Mouse (Mus musculus) urinary bladder, postnatal 25 days (tissue): Measurements from ENCODE around the gene Ppy.

Experiments used
- DNase-seq: peaks from one replicate; pipeline ENCODE4 v3.0.0; 2022; ENCODE audit warnings: low spot score

Gene Ppy

DNA sequence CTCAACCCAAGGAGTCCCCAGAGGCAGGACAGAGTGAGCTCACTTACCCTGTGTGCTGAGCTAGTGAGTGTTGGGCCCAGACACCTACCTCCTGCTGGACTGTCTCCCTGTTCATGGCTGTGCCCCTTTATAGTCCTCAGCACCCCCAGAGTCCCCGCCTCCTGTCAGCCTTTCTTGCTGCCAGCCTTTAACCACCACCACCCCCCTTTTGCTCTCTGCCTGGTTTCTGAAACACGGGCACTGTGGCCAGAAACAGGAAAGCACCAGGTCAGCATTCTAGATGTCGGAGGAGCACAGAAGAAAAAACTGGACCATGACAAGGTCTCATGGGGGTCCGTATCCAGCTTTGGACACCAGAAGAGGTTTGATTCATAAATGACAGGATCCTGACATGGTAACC lies at the start of gene Ppy:
TSS of gene Ppy (minus strand) at position 101 of the 400 bp plus-strand sequence.
- DNase-seq: no peak

DNA sequence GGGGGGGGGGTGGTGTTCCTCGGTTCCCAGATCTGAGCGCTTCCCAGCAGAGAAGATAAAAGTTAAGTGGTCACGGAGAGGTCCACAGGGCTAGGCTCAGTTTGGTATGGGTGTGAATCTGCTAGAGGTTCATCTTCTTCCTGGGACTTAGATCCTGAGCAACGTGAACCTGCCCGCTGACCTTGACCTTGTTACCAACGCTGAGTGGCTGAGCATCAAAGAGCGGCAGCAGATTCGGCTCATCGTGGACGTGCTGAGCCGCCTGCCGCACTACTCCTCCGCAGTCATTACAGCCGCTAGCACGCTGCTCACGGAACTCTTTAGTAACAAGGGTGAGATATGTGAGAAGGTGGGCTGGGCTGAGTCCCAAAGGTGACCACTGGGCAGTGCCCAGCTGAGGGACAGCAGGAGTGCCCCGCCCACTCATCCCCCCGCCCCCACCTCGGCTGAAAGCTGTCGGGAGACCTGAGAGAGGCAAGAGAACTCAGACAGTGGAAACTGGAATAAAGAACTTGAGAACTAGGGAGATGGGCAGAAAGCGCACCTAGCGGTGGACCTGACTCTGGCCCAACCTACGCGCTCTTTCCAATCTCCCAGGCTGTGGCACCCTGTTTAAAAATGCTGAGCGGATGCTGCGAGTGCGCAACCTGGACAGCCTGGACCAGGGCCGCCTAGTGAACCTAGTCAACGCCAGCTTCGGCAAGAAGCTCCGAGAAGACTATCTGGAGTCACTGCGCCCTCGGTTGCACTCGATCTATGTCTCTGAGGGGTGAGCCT lies 46.3 kb upstream of the Ppy start:
- DNase-seq: no peak

DNA sequence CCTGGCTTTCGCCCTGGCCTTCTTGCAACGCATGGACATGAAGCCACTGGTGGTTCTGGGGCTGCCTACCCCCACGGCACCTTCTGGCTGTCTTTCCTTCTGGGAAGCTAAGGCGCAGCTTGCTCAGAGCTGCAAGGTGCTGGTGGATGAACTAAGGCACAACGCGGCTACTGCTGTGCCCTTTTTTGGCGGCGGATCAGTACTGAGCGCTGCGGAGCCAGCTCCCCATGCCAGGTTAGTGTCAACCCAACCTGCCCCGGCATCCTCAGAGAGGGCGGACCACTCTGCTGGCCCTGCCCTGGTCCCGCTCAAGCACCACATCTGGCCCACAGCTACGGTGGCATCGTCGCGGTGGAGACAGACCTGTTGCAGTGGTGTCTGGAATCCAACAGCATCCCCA lies 45.4 kb upstream of the Ppy start:
- DNase-seq: no peak

DNA sequence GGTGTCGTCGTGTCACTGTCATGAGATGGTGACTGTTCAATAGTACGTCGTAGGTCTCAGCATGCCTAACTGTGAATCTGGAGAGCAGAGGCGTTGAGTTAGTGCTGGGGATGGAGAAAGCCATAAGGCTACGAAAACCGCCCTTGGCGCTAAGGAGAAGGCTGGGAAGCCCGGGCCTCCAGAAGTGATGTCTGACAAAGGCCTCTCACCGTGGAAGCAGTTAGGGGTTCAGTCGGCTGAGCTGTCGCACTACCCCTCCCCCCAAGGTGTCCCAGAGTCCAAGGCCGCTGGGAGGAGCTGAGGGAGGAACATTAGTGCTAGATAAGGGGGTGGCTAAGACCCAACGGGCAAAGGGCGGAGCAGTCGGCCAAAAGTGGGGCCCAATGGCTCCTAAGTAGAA lies 44.9 kb upstream of the Ppy start:
- no peak for DNase-seq

- DNase-seq: no peak
These were observed 44.4 kb upstream of the Ppy start, which contains the start of gene Nags for GRCm38 (mm10) chr11:102145471-102146001. Gene Nags (plus strand): TSS chr11:102145513.

- no peak for DNase-seq
These were observed 43.9 kb upstream of the Ppy start for GRCm38 (mm10) chr11:102144957-102145470.

- no peak for DNase-seq
These were observed 41.2 kb upstream of the Ppy start for GRCm38 (mm10) chr11:102142355-102142754.

DNA sequence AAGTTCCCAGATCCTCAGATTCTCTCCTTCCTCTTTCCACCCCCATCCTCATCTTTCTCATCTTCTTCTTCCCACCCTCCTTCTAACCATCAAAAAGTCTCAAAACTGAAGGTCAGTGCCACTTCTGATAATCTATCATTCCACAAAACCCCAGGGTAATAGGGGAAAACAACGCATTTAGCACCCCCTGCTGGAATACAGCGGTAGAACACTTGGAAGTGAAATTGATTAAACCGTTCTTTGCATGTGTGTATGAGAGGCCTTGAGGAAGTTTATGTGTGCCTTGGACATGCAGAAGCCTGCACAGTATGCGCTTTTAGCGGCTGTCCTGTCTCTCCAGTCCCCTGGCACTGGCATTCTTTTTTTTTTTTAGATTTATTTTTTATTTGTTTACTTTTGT lies 39.4 kb upstream of the Ppy start:
- peak; percentile 66 for DNase-seq

GRCm38 (mm10) chr11:102138447-102138740 lies 37.3 kb upstream of the Ppy start:
- DNase-seq: peak; percentile 61

DNA sequence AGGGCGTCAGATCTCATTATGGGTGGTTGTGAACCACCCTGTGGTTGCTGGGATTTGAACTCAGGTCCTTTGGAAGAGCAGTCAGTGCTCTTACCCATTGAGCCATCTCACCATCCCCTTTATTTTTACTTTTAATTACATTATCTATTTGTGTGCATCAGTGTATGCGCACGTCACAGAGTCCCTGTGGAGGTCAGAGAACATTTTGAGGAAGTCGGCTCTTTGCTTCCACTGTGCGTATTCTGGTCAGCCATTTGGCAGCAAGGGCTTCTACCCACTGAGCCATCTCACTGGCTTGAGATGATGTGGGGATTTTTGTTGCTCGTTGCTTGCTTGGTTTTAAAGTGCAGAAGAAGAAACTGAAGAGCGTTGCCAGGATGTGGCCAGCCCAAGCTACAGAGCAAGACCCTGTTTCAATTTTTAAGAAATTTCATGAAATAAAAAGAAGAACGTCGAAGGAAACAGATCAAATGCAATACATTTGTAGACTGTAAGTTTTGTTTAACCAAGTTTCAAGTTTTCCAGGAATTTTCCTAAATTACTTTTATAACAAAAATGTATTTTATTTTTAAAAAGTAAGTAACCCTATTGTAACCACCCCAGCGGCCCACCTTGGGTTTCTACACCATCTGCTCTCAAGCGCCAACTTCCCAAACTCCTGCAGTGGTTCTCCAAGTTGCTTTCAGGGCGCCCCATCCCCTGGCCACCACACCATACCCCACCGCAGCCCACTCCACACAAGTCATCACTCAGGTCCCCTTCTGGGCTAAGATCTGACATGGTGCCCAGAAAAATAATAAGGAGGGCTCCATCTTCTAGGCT lies 36.7 kb upstream of the Ppy start:
- DNase-seq: no peak

DNA sequence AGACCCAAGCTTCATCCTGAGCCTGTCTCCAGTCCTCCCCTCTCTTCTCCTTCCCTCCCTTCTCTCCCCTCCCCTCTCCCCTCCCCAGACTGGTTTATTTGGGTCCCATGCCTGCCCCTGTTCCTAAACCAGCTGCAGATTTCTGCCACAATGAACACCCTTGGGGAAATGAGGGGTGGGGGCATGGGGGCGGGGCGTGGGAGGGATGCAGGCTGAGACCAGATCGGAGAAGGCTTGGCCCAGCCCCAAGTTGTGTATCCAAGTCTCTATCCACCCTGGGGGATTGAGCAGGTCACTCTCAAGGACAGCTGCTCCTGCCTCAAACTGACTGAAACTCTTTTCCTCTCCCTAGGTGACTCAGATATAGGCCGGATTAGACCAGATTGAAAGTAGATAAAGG lies 33.4 kb upstream of the Ppy start:
- no peak for DNase-seq

- no peak for DNase-seq
These were observed 16.3 kb upstream of the Ppy start for GRCm38 (mm10) chr11:102117386-102117785.

GRCm38 (mm10) chr11:102116241-102116640 lies 15.1 kb upstream of the Ppy start:
- no peak for DNase-seq

GRCm38 (mm10) chr11:102111576-102111975 lies 10.5 kb upstream of the Ppy start:
- no peak for DNase-seq

DNA sequence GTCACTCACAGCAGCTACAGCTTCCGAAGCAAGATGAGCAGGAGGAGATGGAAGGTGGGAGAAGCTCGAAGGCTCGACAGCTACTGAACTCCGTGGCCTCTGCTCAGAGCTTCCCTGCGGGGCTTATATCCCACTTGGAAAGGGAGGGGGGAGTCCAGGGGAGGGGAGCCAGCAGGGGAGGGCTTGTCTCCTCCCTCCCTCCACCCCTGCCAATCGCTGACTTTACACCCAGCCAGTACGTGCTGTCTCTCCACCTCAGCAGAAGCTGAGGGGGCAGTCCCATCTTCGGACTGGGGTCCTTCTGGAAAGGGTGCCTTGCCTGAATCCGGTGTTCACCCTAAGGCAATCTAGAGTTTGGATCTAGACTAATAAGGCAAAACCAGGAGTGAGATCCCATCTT lies 6.6 kb upstream of the Ppy start, which contains the start of gene Pyy:
TSS of gene Pyy (minus strand) at position 101 of the 400 bp plus-strand sequence.
- no peak for DNase-seq

- no peak for DNase-seq
These were observed 5.8 kb upstream of the Ppy start for GRCm38 (mm10) chr11:102106911-102107310.

DNA sequence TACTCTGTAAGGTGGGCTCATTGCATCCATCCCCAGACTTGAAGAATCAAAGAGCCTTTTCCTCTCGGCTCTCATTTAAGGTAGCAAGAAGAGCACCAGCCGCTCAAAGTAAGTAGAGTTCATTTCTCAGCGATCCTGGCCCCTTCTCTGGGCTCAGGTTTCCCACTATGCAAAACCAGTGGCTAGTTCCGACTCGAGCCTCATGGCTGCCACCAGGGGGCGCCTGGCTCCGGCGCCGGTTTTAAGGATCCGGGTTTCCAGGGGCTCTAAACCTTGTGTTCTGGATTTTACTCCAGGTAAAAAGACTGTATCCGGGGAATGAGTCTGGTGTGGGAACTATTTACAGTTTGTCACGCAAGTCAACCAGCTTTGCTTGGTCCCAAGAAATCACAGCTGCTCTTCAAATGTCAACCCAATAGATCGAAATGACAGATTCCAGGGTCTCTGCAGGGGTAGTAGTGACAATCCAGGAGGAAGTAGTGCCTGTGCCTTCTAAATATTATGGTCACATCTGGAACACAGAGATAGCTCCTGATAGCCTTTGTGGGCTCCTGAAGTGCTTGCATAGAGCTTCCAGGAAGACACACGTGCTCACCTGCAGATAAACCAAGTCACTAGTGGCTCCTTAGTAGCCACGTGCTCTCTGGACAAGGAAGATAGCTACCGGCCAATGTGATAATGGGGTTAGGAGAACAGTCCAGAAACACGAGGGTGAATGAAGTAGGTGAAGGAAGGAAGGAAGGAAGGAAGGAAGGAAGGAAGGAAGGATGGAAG lies 1.6 kb upstream of the Ppy start:
- peak; percentile 74 for DNase-seq

GRCm38 (mm10) chr11:102096887-102097391 lies 4.2 kb downstream of the Ppy start:
- peak; percentile 75 for DNase-seq

- DNase-seq: no peak
These were observed 4.7 kb downstream of the Ppy start for GRCm38 (mm10) chr11:102096446-102096845.

- DNase-seq: no peak
These were observed 5.4 kb downstream of the Ppy start for GRCm38 (mm10) chr11:102095676-102096075.

DNA sequence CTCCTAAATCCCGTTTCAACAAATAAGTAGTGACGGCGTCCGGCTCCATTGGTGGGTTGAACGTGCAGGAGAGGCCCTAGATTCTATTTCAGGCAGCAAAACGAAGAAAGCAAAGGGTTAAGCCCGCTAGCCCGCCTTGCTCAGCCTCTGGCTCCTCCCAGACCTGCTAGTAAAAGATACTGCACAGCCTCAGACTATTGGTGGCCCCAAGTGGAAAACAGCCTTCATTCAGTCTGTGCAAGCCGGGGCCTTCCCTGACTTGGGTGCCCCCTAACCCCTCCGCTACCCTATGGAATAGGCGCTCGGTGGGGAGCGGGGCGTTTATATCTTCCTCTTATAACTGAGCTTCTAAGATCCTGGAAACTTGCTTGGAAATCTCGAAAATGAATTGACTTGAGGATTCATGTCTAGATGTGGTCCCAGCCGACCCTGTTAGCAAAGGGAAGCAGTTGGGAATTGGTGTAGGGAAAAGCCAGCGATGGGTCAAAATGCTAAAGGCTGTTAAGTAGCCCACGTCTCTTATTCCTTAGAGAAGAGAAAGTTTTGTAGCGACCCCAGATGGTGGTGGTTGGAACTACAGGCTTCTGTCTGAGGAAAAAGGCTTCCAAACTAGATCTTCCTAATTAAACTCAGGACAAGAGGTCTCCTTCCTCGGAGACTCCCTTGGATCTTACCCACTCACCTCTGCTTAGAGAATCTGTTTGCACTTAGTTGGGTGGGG lies 11.9 kb downstream of the Ppy start:
- DNase-seq: peak; percentile 43
